Mouse (Mus musculus) layer of hippocampus, adult 18-20 months (tissue): ENCODE results near the gene Pkdrej. TPM values are rescaled to one million over a fixed set of nuclear protein-coding genes. Genes with fewer than 3 reads are reported as not detected.
"Not testable (repeated sequence)": the region's sequence is repeated elsewhere in the genome, so short reads cannot be mapped to it uniquely, and the experiment has no call there.

ENCODE experiments used
- DNase-seq, 2 experiments: peaks; one replicate each; pipeline ENCODE4 v3.0.0; 2022; ENCODE audit warnings: low spot score in 2 of 2
- total RNA-seq, 2 experiments: library from RNA; stranded (reverse); gene quantifications; 2 replicates each; pipeline ENCODE4 v1.2.3; 2021

The Pkdrej gene
- total RNA-seq, 2 experiments from 2014 or later: 0.62 to 0.63 TPM

DNA sequence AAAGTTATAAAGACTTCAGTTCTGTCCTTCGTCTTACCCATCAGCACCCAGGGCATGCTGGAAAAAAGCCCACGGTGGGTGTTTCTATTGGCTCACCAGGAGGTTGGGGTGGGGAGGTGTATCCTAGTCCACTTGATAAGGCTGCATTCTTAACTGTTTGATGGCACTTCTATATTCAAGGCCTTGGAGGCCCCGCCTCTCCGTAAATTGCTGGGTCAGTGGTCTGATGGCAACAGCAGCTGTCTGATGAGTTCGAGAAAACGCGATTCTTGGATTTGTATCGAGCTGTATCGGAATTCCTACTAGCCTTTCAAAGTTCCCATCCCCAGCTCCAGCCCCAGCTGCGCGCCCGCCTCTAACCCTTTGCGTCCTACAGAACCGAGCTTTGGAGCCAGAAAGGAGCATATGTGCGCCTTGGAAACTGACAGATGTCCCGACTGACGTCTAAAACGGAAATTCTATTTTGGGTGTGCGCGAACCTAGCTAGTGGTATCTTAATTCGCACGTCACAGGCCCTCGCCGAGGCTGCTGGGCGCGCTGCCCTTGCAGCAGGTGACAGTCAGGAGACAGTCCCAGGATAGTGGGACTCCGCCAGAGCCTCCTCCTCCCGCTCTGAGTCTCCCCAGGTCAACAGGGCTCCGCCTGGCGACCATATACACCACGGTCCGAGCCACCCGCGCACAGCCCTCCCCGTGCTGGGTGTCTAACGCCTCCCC is 10.6 kb downstream of the Pkdrej start:
- peak; percentile 87 to 95 for DNase-seq

DNA sequence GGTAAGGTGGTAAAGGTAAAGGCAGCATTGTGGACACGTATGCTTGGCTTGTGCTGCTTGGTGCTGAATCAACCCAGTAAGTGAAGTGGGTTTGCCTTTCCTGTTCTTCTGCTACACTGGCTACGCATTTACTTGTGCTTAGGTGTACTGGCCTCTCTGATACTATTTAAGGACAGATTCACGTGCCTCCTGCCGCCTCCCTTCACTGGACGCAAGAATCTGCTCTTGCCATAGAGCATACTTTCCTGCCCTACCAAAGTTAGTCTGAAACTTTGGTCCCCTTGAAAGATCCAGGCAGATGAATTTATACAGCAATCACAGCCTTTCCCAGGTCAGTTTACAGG is 11.1 kb downstream of the Pkdrej start:
- DNase-seq: no peak

DNA sequence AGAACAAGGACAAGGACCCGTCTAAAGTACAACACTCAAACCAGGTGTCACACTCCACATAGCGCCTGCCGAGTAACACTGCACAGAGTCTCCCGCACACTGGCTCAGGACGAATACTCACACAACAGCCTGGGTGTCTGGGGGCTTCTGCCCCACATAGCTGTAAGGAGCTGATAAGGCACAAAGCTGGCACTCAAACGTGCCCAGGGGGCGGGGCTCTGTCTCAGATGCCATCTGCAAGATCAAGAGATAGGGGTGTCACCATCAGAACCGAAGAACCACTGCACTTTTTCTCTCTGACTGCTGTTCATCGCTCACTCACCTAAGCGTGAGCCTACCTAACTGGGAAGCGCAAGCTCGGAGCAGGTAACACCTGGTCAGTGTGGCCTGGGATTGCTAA is 12.4 kb downstream of the Pkdrej start:
- no peak for DNase-seq

DNA sequence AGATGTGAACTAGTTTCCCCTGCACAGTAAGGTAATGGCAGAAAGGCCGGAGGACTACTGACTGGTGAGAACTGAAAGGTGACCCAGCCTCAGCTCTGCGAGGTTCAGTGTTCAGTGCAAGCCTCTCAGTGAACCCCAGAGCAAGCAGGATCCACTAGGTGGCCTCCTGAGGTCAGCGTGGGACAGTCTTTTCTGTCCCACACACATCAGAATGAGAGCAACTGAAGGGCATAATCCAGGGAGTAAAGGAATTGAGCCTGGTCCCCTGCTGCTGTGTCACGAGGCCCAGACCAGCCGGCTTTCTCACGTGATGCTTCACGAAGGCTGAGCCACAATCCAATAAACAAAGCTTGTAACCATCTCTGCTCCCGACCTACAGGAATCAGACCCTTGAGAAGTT is 13.1 kb downstream of the Pkdrej start:
- no peak for DNase-seq

DNA sequence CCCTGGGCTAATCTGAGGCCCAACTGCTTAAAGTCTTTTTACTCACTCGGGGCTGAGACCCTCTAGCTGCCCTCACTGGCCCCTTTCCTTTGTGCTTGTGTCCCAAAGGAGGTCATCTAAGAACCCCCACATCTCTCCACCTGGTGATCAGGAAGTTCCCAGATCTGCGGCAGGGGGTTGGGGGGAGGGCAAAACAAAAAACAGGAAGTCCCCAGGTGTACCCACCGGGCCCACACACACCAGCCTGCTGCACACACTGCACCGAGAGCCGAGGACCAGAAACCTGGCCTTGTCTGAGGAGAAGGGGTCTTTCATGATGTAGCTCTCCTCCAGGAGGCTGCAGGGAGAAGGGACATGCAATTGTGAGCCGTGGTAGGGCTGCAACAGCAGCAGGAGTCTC is 13.5 kb downstream of the Pkdrej start:
- DNase-seq: no peak

DNA sequence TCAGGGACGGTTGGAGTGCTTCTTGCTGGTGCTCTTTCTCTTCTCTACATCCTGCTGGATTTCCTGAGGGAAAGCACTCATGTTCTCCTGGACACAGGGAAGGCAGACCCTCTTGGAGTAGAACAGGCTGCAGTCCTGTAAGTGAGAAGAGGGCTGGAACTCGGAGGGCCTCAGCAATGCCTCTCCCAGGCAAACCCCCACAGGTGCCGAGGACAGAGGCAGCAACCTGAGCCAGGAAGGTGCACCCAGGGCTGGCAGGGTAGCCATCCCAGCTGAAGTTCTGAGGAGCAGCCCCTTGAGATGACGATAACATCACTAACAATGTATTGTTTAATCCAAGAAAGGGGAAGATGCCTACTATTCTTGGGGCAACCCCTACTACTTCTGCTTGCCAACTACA is 14.1 kb downstream of the Pkdrej start:
- no peak for DNase-seq

DNA sequence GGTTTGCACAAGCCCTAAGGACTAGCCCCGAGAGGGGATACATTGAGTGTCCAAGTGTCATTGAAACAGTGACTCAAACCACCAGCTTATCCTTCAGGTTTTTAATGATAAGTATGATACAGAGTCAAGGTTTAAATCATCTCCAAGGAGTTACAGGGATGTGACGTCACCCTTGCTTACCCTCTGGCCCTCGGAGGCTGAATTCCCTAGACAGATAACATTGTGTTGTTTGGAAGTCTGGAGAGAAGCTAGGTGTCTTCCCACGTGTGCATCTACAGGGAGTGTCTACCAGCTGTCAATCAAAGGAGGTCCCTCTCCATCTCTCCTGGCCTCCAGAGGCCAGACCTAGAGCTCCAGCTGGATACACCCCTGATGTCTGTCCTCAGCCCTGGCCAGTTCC is 14.6 kb downstream of the Pkdrej start:
- no peak for DNase-seq

DNA sequence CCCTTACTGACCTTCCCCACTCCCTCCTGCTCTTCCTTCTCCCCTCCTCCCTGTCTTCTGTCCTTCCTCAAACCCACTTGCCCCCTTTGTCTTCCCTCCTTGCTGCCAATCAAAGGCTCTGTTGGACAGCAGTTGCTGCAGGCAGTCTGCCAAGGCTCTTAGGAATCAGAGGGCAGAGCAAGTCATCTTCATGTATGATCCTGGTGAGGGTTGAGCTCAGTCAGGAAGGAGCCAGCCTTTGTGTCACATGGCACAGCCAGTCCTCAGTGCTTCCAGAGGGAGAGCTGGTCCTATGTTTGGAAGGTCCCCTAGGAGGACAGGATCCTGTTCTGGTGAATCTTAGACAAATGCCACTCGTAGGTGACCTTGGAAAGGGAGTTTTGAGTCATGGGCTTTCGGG is 18.6 kb downstream of the Pkdrej start:
- no peak for DNase-seq

DNA sequence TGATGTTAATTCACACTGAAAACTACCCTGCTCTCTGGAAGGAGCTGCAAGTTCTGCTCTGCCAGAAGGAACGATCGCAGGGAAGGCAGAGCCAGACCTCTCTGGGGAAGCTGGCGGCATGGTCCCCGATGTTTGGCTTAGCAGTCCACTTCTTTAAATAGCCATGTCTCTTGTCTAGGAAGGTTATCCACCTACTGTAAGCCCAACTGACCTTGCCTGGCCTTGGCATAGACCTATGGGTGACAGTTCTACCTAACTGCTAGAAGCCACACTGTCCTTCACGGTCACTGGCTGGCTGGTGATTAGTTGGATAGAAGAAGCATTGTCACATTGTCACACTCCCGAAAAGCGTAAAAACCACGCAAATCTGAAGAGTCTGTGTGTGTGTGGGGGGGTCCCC is 22.9 kb downstream of the Pkdrej start:
- DNase-seq: no peak

DNA sequence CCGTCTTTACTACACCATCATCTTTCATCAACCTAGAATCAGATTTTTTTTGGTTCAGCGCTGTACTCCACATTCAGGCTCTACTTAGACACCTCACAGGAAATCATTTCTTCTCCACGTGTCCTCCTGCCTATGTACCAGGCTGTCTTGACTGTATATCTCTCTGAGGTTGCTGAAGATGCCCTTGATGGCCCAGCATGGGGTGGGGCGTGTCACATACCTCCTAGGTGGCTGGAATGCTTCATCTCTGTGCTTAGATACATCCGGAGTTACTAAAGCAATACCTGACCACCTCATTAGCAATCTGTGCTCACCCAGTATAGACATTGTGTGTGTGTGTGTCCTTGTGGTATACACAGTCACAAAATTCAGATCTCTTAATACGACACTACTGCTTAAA is 26.0 kb downstream of the Pkdrej start:
- DNase-seq: no peak

DNA sequence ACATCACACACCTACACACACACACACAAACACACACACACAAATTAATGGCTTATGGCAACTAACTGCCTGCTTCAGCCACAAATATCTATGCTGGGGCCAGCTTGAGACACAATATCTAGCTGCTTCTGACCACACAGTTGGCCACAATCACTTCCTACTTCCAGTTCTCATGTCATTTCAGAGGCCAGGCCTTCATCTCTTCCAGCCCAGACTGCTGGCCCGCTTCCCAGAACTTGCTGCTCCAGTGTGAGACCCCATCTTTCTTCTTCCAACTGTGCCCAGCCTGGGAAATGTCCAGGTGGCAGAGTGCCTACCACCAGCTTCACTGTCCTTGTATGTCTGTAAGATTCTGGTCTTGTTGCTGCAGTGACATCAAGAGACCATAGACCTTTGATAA is 28.7 kb downstream of the Pkdrej start:
- DNase-seq: peak in 1 of 2 experiments; percentile 34

DNA sequence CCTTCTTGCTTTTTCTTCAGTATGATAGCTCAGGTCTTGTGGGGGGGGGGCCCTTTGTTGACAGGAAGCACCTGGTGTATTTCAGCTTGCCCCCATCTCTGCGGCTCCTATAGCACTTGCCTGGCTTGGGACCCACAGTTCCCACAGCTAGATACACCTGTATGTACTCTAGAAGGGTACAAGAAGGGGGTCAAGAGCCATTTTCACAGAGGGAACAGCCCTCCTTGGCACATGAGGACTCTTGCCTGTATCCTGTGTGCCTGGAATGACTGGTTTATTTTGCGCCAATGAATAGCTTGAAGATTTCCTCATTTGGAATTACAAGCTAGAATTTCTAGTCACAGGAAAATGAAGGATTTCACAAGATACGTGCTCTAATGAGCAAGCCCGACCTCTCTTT is 30.1 kb downstream of the Pkdrej start:
- DNase-seq: no peak

DNA sequence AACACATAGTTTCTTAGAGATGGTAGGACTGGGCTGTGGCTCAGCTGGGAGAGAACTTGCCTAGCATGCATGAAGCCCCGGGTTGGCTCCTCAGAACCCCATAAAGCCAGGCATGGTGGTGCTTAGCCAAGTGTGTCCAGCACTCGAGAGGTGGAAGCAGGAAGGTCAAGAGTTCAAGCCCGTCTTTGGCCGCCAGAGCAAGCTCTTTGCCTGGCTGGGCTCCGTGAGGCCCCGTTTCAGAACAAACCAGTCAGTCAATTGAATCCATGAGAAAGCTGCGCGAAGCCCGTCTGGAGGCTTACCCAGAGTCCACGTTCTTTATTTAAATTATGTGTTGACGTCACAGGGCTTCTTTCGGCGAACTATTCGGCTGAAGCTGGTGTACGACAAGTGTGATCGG is 32.9 kb downstream of the Pkdrej start:
- DNase-seq: no peak

DNA sequence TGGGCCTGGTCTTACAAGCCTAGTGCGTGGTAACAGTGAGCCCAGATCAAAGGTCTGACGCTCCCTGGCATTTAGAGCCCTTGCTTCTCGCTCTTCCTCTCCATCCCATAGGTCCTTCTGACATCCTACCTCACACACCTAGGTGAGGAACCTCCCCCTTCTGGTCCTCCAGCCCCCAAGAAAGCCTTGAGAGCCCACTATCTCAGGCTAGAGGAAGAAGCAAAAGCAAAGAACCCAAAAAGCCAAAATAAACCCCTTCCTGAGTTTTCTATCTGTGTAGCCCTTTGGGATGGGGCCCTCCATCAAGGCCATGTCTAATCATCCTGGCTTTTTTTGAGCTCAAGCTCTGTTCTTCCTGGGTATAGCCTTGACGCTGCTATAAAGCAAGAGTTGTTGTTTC is 33.5 kb downstream of the Pkdrej start:
- DNase-seq: no peak

DNA sequence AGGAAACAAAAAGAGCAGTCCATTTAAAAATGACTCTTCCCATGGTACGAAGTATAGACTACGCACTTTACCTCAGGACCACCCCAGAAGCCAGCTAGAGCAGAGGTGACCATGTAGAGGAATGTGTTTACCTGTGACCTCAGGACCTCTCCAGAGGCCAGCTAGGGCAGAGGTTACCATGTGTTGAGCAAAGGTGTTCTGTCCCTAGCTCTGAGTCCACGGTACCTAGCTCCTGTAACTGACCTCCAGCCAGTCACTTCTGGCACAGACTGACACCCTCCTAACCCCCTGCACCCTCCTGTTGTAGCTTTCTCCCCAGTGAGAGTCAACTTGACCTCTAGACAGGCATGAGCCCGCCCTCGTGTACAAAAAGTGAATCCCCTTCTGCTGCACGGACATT is 34.1 kb downstream of the Pkdrej start:
- DNase-seq: no peak

DNA sequence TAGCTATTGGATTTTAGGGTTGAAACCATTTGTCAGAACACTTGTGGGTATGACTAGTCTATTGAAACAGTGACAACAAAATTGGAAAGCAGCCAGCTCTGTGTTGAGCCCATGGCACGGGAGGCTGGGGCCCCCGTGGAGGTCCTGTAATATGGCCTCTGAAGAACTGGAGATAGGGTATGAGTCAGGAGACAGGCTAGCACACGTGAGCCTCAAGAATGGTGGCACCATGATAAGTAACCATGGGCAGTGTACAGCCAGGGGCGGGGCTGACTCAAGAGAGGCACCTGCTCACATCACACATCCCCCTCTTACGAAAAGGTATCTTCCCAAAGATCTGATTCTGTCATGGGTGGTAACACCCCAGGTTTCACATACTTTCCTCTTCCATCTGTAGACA is 34.8 kb downstream of the Pkdrej start:
- DNase-seq: no peak

DNA sequence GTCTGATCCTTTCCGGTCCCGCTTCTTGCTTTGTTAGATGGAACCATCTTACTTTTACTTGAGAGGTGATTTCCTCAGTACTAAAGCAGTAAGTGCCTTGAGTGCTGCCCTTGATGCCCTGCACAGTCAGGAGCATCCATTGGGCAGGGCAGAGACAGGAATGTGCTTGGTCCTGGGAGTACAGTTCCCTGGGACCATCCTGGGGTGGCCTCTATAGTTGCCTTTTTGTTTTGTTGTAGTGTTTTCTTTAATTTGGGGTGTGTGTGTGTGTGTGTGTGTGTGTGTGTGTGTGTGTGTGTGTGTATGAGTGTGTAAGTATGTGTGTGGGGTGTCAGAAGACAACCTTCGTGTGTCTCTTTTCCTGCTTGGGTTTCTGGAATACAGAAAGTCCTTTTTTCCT is 37.2 kb downstream of the Pkdrej start:
- DNase-seq: no peak

DNA sequence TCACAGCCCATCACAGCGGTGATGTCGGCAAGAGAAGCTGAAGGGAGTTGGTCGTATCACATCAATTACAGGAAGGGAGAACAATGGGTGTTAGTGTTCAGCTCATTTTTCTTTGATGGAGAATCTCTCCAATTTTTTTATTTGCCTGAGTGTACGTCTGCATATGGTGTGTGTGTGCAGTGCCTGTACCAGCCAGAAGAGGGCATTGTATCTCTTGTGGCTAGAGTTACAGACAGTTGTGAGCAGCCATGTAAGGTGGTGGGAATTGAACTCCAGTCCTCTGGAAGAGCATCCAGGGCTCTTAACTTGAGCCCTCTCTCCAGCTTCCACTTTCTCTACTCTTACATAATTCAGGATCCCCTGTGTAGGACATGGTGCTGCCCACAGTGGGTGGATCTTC is 38.4 kb downstream of the Pkdrej start:
- DNase-seq: no peak

DNA sequence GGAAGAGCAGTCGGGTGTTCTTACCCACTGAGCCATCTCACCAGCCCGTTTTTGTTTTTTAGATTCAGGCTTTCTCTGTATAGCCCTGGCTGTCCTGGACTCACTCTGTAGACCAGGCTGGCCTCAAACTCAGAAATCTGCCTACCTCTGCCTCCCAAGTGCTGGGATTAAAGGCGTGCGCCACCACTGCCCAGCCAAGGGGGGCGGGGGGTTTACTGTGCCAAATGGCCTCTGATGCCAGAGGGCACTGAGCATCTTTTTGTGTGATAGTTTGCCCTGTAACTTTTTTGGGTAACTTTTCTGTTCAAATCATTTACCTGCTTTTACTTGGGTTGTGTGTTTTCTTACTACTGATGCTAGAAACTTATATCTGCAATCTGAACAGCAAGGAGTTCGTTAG is 42.6 kb downstream of the Pkdrej start:
- DNase-seq: not testable (repeated sequence)

DNA sequence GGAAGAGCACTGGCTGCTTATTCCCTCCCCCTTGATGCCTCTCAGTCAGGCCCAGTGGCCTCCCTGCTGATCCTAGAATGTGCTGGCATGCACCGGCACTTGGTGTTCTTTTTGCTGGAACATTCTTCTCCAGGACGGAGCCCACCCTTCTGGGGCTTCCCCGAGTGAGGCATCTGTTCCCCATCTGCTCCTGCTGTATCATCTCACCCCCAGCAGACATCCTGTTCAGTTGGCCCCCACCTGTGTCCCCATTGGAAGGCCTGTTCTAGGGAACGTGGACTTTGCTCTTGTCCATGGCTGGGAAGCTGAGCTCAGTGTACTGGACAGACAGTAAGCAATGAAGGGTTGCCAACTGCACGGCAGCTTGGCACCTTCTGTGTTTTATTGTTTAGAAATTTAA is 44.8 kb downstream of the Pkdrej start:
- peak; percentile 29 to 71 for DNase-seq

DNA sequence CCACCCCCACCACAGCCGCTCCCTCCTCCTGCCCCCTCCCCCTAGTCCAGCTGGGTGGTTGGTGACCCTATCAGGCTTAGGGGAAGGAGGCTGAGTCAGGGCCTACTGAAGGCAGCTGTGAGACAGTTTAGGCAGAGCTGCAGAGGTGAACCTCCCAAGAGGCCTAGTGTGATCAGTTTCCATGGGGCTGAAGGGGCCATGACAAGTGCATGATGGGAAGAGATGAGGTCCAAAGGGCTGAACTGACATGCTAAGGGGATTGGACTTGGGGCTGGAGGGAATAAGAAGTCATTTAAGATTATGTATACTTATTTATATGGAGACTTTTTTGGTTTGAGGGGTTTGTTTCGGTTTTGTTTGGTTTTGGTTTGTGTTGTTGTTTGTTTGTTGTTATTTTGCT is 45.3 kb downstream of the Pkdrej start:
- DNase-seq: no peak

DNA sequence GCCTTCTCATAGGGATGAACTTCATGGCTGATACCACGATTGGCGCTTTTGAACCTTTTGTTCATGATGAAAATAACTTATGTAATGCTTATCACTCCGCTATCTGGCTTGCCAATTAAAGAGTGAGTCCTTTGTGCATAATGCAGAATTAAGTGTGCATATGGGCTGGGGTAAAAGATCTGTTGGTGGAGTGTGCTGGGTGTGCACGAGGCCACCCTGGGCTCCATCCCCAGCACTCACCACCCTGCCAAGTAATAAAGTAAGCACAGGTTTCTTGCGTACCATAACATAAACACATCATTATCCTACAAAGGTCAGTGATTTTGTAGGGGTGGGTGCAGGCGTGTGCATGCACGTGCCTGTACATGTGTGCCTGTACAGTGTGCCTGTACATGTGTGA is 46.5 kb downstream of the Pkdrej start:
- peak in 1 of 2 experiments; percentile 63 for DNase-seq

DNA sequence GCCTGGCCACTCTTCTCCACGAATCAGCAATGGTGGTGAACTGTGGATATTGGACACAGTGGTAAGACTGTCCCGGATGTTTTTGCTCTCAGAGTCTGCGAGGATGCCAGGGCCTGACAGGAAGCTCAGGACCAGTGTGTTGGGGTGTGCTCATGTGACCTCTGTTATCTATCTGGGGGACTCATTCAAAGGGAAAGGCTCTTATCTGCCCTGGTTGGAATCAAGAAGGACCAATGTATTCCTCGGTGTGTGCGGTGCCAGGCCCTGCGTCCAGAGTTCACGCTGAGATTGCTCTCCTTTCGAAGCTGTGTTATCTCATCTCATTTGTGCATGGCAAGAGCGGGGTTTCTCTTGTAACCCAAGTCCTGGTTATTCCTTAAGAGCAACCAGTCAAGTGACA is 47.1 kb downstream of the Pkdrej start:
- DNase-seq: no peak
